Mouse (Mus musculus) lung, postnatal 36 days (tissue): ENCODE data around the gene Zfc3h1.

Experiments used
- DNase-seq: peaks from one replicate; pipeline ENCODE4 v3.0.0; 2022; ENCODE audit warnings: mixed read lengths

Gene Zfc3h1

GRCm38 (mm10) chr10:115384221-115385017 is at the start of gene Zfc3h1, which contains the start of gene Thap2:
Gene Zfc3h1, plus strand, starts transcription at chr10:115384959.
Gene Thap2, minus strand, starts transcription at chr10:115384443.
- peak; percentile 99 for DNase-seq

GRCm38 (mm10) chr10:115336901-115337300 is 47.9 kb upstream of the Zfc3h1 start:
- no peak for DNase-seq

GRCm38 (mm10) chr10:115339820-115340328 is 44.9 kb upstream of the Zfc3h1 start:
- DNase-seq = no peak

GRCm38 (mm10) chr10:115342771-115343425 is 41.9 kb upstream of the Zfc3h1 start:
- DNase-seq = peak; percentile 21

GRCm38 (mm10) chr10:115346444-115346843 is 38.3 kb upstream of the Zfc3h1 start:
- no peak for DNase-seq

- no peak for DNase-seq
These were observed 36.6 kb upstream of the Zfc3h1 start for GRCm38 (mm10) chr10:115348131-115348530.

GRCm38 (mm10) chr10:115349029-115349428 is 35.7 kb upstream of the Zfc3h1 start:
- DNase-seq = no peak

- no peak for DNase-seq
These were observed 35.2 kb upstream of the Zfc3h1 start for GRCm38 (mm10) chr10:115349509-115349908.

GRCm38 (mm10) chr10:115350810-115351397 is 33.9 kb upstream of the Zfc3h1 start:
- no peak for DNase-seq

- no peak for DNase-seq
These were observed 30.2 kb upstream of the Zfc3h1 start for GRCm38 (mm10) chr10:115354553-115354952.

- no peak for DNase-seq
These were observed 29.7 kb upstream of the Zfc3h1 start for GRCm38 (mm10) chr10:115355016-115355415.

- no peak for DNase-seq
These were observed 28.7 kb upstream of the Zfc3h1 start for GRCm38 (mm10) chr10:115356106-115356505.

- DNase-seq = no peak
These were observed 26.4 kb upstream of the Zfc3h1 start for GRCm38 (mm10) chr10:115358216-115358919.

- DNase-seq = no peak
These were observed 25.7 kb upstream of the Zfc3h1 start for GRCm38 (mm10) chr10:115359066-115359465.

GRCm38 (mm10) chr10:115361840-115362622 is 22.7 kb upstream of the Zfc3h1 start, which contains the start of gene Tmem19:
Gene Tmem19, minus strand, starts transcription at chr10:115362501.
- DNase-seq = peak; percentile 97

- no peak for DNase-seq
These were observed 22.2 kb upstream of the Zfc3h1 start for GRCm38 (mm10) chr10:115362623-115362964.

GRCm38 (mm10) chr10:115363151-115363550 is 21.6 kb upstream of the Zfc3h1 start:
- DNase-seq = no peak

- no peak for DNase-seq
These were observed 3.2 kb upstream of the Zfc3h1 start for GRCm38 (mm10) chr10:115381506-115382084.

GRCm38 (mm10) chr10:115382846-115383643 is 1.7 kb upstream of the Zfc3h1 start:
- no peak for DNase-seq

GRCm38 (mm10) chr10:115383644-115384220 is 1.0 kb upstream of the Zfc3h1 start:
- DNase-seq = no peak
